Mouse (Mus musculus): ENCODE measurements around the gene Sbsn.

GRCm38 (mm10) chr7:30769236-30769635, 18.0 kb downstream of the Sbsn start:
- TF ChIP-seq CTCF (IDR thresholded peaks at IDR 0.05; ENCODE audit: low read depth) (no peak), EP300 (IDR thresholded peaks at IDR 0.05; ENCODE audit: low read depth) (no peak)

Measured in liver, postnatal 0 days (tissue).